Mouse (Mus musculus): ENCODE results near the gene Tmem132b. TPM values are rescaled to one million over a fixed set of nuclear protein-coding genes. Genes with fewer than 3 reads are reported as not detected.

The Tmem132b gene
- polyA plus RNA-seq, 1 experiment = under 0.01 TPM

GRCm38 (mm10) chr5:125675623-125676022 lies 144.0 kb downstream of the Tmem132b start:
- Histone ChIP-seq H3K36me3 (ENCODE audit: control insufficient read depth, insufficient read depth) (no peaks in the 10 kb centered on the region), H3K27me3 (ENCODE audit: control insufficient read depth, insufficient read depth, insufficient read length) (no peaks in the 10 kb centered on the region), H3K79me3 (ENCODE audit: low read depth) (no peaks in the 10 kb centered on the region), H3ac (ENCODE audit: control insufficient read depth, insufficient read length, low read depth) (no peak overlapping the region), H3K79me2 (ENCODE audit: control insufficient read depth, insufficient read depth) (no peaks in the 10 kb centered on the region), H3K4me3 (ENCODE audit: insufficient read depth, poor library complexity, severe bottlenecking) (no peak overlapping the region)
- TF ChIP-seq MYOD1 (IDR thresholded peaks at IDR 0.05; ENCODE audit: control insufficient read depth, insufficient read length, low read depth) (no peak), FOSL1 (IDR thresholded peaks at IDR 0.05; ENCODE audit: insufficient read depth, low read length, poor library complexity, severe bottlenecking) (no peak), CEBPB (IDR thresholded peaks at IDR 0.05; ENCODE audit: low read depth) (no peak), MAX (IDR thresholded peaks at IDR 0.05) (no peak), CTCF (IDR thresholded peaks at IDR 0.05; ENCODE audit: control insufficient read depth, insufficient read depth, insufficient read length) (no peak), USF1 (IDR thresholded peaks at IDR 0.05; ENCODE audit: low read depth) (no peak), MYOG (IDR thresholded peaks at IDR 0.05; ENCODE audit: control insufficient read depth, extremely low read depth, insufficient read length) (no peak)

- Histone ChIP-seq H3K4me3 (ENCODE audit: insufficient read depth, poor library complexity, severe bottlenecking) (no peak overlapping the region), H3ac (ENCODE audit: control insufficient read depth, insufficient read length, low read depth) (no peak overlapping the region), H3K36me3 (ENCODE audit: control insufficient read depth, insufficient read depth) (no peaks in the 10 kb centered on the region), H3K27me3 (ENCODE audit: control insufficient read depth, insufficient read depth, insufficient read length) (no peaks in the 10 kb centered on the region), H3K79me2 (ENCODE audit: control insufficient read depth, insufficient read depth) (no peaks in the 10 kb centered on the region), H3K79me3 (ENCODE audit: low read depth) (no peaks in the 10 kb centered on the region)
- TF ChIP-seq FOSL1 (IDR thresholded peaks at IDR 0.05; ENCODE audit: insufficient read depth, low read length, poor library complexity, severe bottlenecking) (no peak), MYOG (IDR thresholded peaks at IDR 0.05; ENCODE audit: control insufficient read depth, extremely low read depth, insufficient read length) (no peak), MAX (IDR thresholded peaks at IDR 0.05) (no peak), CTCF (IDR thresholded peaks at IDR 0.05; ENCODE audit: control insufficient read depth, insufficient read depth, insufficient read length) (no peak), CEBPB (IDR thresholded peaks at IDR 0.05; ENCODE audit: low read depth) (no peak), USF1 (IDR thresholded peaks at IDR 0.05; ENCODE audit: low read depth) (no peak), MYOD1 (IDR thresholded peaks at IDR 0.05; ENCODE audit: control insufficient read depth, insufficient read length, low read depth) (no peak)
Observed at GRCm38 (mm10) chr5:125676025-125676623, 144.6 kb downstream of the Tmem132b start.

GRCm38 (mm10) chr5:125680889-125681288 lies 149.3 kb downstream of the Tmem132b start:
- Histone ChIP-seq H3K27me3 (ENCODE audit: control insufficient read depth, insufficient read depth, insufficient read length) (no peaks in the 10 kb centered on the region), H3K36me3 (ENCODE audit: control insufficient read depth, insufficient read depth) (no peaks in the 10 kb centered on the region), H3K79me2 (ENCODE audit: control insufficient read depth, insufficient read depth) (no peaks in the 10 kb centered on the region), H3ac (ENCODE audit: control insufficient read depth, insufficient read length, low read depth) (no peak overlapping the region), H3K79me3 (ENCODE audit: low read depth) (no peaks in the 10 kb centered on the region), H3K4me3 (ENCODE audit: insufficient read depth, poor library complexity, severe bottlenecking) (no peak overlapping the region)
- no peak for TF ChIP-seq MYOD1 (IDR thresholded peaks at IDR 0.05; ENCODE audit: control insufficient read depth, insufficient read length, low read depth)
- TF ChIP-seq MAX (IDR thresholded peaks at IDR 0.05) = no peak
- TF ChIP-seq MYOG (IDR thresholded peaks at IDR 0.05; ENCODE audit: control insufficient read depth, extremely low read depth, insufficient read length) = no peak
- TF ChIP-seq USF1 (IDR thresholded peaks at IDR 0.05; ENCODE audit: low read depth) = no peak
- TF ChIP-seq CTCF (IDR thresholded peaks at IDR 0.05; ENCODE audit: control insufficient read depth, insufficient read depth, insufficient read length) = no peak
- no peak for TF ChIP-seq FOSL1 (IDR thresholded peaks at IDR 0.05; ENCODE audit: insufficient read depth, low read length, poor library complexity, severe bottlenecking)
- TF ChIP-seq CEBPB (IDR thresholded peaks at IDR 0.05; ENCODE audit: low read depth) = no peak

- Histone ChIP-seq H3K27me3 (ENCODE audit: control insufficient read depth, insufficient read depth, insufficient read length) (no peaks in the 10 kb centered on the region), H3ac (ENCODE audit: control insufficient read depth, insufficient read length, low read depth) (no peak overlapping the region), H3K4me3 (ENCODE audit: insufficient read depth, poor library complexity, severe bottlenecking) (no peak overlapping the region), H3K36me3 (ENCODE audit: control insufficient read depth, insufficient read depth) (no peaks in the 10 kb centered on the region), H3K79me3 (ENCODE audit: low read depth) (no peaks in the 10 kb centered on the region), H3K79me2 (ENCODE audit: control insufficient read depth, insufficient read depth) (no peaks in the 10 kb centered on the region)
- TF ChIP-seq CTCF (IDR thresholded peaks at IDR 0.05; ENCODE audit: control insufficient read depth, insufficient read depth, insufficient read length) (no peak), MYOG (IDR thresholded peaks at IDR 0.05; ENCODE audit: control insufficient read depth, extremely low read depth, insufficient read length) (no peak), FOSL1 (IDR thresholded peaks at IDR 0.05; ENCODE audit: insufficient read depth, low read length, poor library complexity, severe bottlenecking) (no peak), MYOD1 (IDR thresholded peaks at IDR 0.05; ENCODE audit: control insufficient read depth, insufficient read length, low read depth) (no peak), CEBPB (IDR thresholded peaks at IDR 0.05; ENCODE audit: low read depth) (no peak), MAX (IDR thresholded peaks at IDR 0.05) (no peak), USF1 (IDR thresholded peaks at IDR 0.05; ENCODE audit: low read depth) (no peak)
Observed at GRCm38 (mm10) chr5:125683491-125683890, 151.9 kb downstream of the Tmem132b start.

- Histone ChIP-seq H3K36me3 (ENCODE audit: control insufficient read depth, insufficient read depth) (no peaks in the 10 kb centered on the region), H3K79me3 (ENCODE audit: low read depth) (no peaks in the 10 kb centered on the region), H3K27me3 (ENCODE audit: control insufficient read depth, insufficient read depth, insufficient read length) (no peaks in the 10 kb centered on the region), H3K79me2 (ENCODE audit: control insufficient read depth, insufficient read depth) (no peaks in the 10 kb centered on the region), H3K4me3 (ENCODE audit: insufficient read depth, poor library complexity, severe bottlenecking) (no peak overlapping the region), H3ac (ENCODE audit: control insufficient read depth, insufficient read length, low read depth) (no peak overlapping the region)
- TF ChIP-seq MYOG (IDR thresholded peaks at IDR 0.05; ENCODE audit: control insufficient read depth, extremely low read depth, insufficient read length) = no peak
- TF ChIP-seq MAX (IDR thresholded peaks at IDR 0.05) = no peak
- no peak for TF ChIP-seq FOSL1 (IDR thresholded peaks at IDR 0.05; ENCODE audit: insufficient read depth, low read length, poor library complexity, severe bottlenecking)
- no peak for TF ChIP-seq CTCF (IDR thresholded peaks at IDR 0.05; ENCODE audit: control insufficient read depth, insufficient read depth, insufficient read length)
- no peak for TF ChIP-seq CEBPB (IDR thresholded peaks at IDR 0.05; ENCODE audit: low read depth)
- TF ChIP-seq USF1 (IDR thresholded peaks at IDR 0.05; ENCODE audit: low read depth) = no peak
- TF ChIP-seq MYOD1 (IDR thresholded peaks at IDR 0.05; ENCODE audit: control insufficient read depth, insufficient read length, low read depth) = no peak
Observed at GRCm38 (mm10) chr5:125685681-125686331, 154.2 kb downstream of the Tmem132b start.
